Mouse (Mus musculus): ENCODE measurements around the gene Fam13c. TPM values are rescaled to one million over a fixed set of nuclear protein-coding genes. Genes with fewer than 3 reads are reported as not detected.

Fam13c gene
- total and polyA plus RNA-seq, 2 experiments: 0.02 to 0.09 TPM

DNA sequence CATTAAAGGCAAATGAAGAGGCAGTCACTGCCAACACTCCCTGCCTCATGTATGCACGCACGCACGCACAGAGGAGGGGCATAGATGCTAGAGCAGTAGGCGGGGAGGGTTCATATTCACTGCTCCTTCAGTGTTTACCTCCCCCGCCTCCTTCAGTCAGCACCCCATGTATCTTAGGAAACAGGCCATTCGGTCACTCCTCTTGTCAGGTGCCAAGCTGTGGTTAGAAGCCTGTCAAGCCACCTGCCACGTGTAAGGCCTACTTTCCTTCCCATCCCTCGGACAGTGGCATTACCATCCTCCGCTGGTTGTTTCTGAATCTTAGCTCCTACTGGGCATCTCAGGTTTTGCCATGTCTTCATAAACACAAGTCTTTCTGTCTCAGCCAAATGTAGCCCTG lies 99.0 kb downstream of the Fam13c start:
- no peak overlapping the region for H3K27ac ChIP-seq (replicated peaks; ENCODE audit: insufficient read depth, low read depth, low read length)
- no peaks in the 10 kb centered on the region for H3K36me3 ChIP-seq (ENCODE audit: control insufficient read depth, insufficient read depth, low read length)
- DNase-seq (ENCODE audit: extremely low read depth, low read depth, low spot score): no peak
- no peaks in the 10 kb centered on the region for H3K79me2 ChIP-seq (ENCODE audit: control insufficient read depth, insufficient read depth, low read length)
- no peak overlapping the region for H3K4me3 ChIP-seq (ENCODE audit: insufficient read depth, low read depth, low read length)
- no peaks in the 10 kb centered on the region for H3K27me3 ChIP-seq (ENCODE audit: control insufficient read depth, insufficient read depth, low read length)
- TF ChIP-seq CTCF (IDR thresholded peaks at IDR 0.05; ENCODE audit: low read depth, low read length): no peak
- no peak for TF ChIP-seq POLR2A (IDR thresholded peaks at IDR 0.05; ENCODE audit: extremely low read depth, insufficient read depth, low read length)
- 92% methylated on average over 9 of the region's 9 CpGs for WGBS
- H3K4me1 ChIP-seq (ENCODE audit: control insufficient read depth, insufficient read depth, low read length): no peaks in the 10 kb centered on the region
- H3K9ac ChIP-seq (ENCODE audit: low read depth, low read length): no peak overlapping the region

DNA sequence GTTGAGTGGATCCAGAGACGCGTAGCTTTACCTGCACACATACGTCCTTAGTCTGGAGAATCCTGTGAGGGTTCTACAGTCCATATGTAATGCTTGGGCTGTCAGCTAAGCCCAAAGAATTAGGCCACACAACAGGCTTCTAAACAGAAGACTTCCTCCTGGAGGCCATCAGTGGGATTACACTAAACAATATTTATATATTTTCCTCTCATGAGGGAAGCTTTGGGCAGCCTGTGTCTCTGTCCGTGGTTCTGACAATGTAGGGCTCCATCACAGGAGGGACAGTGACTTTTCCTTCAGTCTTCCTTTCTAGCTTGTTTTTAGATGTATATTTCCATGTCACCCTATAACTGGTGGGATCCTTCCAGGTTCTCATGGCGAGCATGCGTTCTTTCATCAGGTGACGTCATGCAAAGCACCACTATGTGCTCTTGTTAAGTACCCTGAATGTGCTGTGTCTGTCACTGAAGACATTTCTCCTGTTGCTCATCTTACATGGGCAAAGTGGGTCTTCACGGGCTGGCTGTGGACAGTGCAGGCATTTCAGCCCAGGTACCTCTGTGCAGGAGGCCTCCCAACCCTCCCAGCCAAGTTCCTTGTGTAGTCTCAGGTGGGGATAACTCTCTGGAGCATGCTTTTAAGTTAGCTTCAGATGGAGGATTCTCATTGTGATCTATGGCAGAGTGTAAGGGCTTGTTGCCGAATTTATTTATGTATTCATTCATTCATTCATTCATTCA lies 100.3 kb downstream of the Fam13c start:
- Histone ChIP-seq H3K36me3 (ENCODE audit: control insufficient read depth, insufficient read depth, low read length) (no peaks in the 10 kb centered on the region), H3K27me3 (ENCODE audit: control insufficient read depth, insufficient read depth, low read length) (no peaks in the 10 kb centered on the region), H3K4me1 (ENCODE audit: control insufficient read depth, insufficient read depth, low read length) (no peaks in the 10 kb centered on the region), H3K79me2 (ENCODE audit: control insufficient read depth, insufficient read depth, low read length) (no peaks in the 10 kb centered on the region), H3K4me3 (ENCODE audit: insufficient read depth, low read depth, low read length) (no peak overlapping the region), H3K27ac (replicated peaks; ENCODE audit: insufficient read depth, low read depth, low read length) (no peak overlapping the region), H3K9ac (ENCODE audit: low read depth, low read length) (no peak overlapping the region)
- DNase-seq (ENCODE audit: extremely low read depth, low read depth, low spot score): no peak
- WGBS: 83% methylated on average over 9 of the region's 9 CpGs
- TF ChIP-seq CTCF (IDR thresholded peaks at IDR 0.05; ENCODE audit: low read depth, low read length): no peak
- TF ChIP-seq POLR2A (IDR thresholded peaks at IDR 0.05; ENCODE audit: extremely low read depth, insufficient read depth, low read length): no peak

DNA sequence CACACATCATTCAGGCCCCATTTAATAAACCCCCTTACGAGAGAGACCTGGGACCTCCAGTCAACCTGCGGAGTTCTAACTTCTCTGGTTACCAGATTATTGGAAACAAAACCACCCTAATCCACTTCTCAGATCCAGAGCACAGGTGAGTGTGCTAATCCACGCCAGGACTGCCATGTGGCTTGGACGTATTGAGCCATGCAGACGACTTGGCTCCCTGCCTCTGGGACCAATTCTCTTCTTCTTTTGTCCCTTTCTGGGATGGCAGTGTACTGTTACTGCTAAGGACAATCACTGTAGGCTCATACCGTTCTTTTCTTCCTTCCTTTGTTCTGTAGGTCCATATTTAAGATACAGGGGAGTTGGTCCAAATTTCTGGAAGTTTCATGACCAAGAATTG lies 102.6 kb downstream of the Fam13c start:
- 80% methylated on average over 6 of the region's 6 CpGs for WGBS
- no peak overlapping the region for H3K4me3 ChIP-seq (ENCODE audit: insufficient read depth, low read depth, low read length)

DNA sequence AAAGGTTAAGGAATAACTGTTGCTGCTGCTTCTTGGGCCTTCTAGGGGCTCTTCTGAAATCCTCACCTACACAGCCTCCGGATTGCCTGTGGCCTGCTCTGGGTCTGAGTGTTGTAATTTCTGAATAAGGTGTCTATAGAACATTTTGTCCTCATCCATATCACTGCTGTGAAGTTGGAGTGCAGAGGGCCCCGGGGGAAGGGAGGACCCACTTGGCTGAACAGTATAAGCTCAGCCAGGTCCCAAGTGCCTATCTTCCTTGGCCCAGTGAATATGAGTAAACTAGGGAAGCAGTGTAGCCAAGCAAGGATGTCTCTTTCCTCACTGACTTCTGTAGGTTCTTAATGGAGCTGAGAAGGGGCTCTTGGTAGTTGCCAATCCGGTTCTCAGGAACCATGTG lies 112.2 kb downstream of the Fam13c start:
- H3K4me3 ChIP-seq (ENCODE audit: insufficient read depth, low read depth, low read length): no peak overlapping the region
- TF ChIP-seq CTCF (IDR thresholded peaks at IDR 0.05; ENCODE audit: low read depth, low read length) (no peak), POLR2A (IDR thresholded peaks at IDR 0.05; ENCODE audit: extremely low read depth, insufficient read depth, low read length) (no peak)
- no peaks in the 10 kb centered on the region for H3K4me1 ChIP-seq (ENCODE audit: control insufficient read depth, insufficient read depth, low read length)
- no peak overlapping the region for H3K27ac ChIP-seq (replicated peaks; ENCODE audit: insufficient read depth, low read depth, low read length)
- DNase-seq (ENCODE audit: extremely low read depth, low read depth, low spot score): no peak
- H3K9ac ChIP-seq (ENCODE audit: low read depth, low read length): no peak overlapping the region
- H3K27me3 ChIP-seq (ENCODE audit: control insufficient read depth, insufficient read depth, low read length): no peaks in the 10 kb centered on the region
- WGBS: 86% methylated on average over 3 of the region's 3 CpGs
- no peaks in the 10 kb centered on the region for H3K36me3 ChIP-seq (ENCODE audit: control insufficient read depth, insufficient read depth, low read length)
- H3K79me2 ChIP-seq (ENCODE audit: control insufficient read depth, insufficient read depth, low read length): no peaks in the 10 kb centered on the region

More for the DNA sequence above, 102.6 kb downstream of the Fam13c start:
- H3K27me3 ChIP-seq (ENCODE audit: control insufficient read depth, insufficient read depth, low read length): no peaks in the 10 kb centered on the region
- H3K36me3 ChIP-seq (ENCODE audit: control insufficient read depth, insufficient read depth, low read length): no peaks in the 10 kb centered on the region
- no peak for TF ChIP-seq POLR2A (IDR thresholded peaks at IDR 0.05; ENCODE audit: extremely low read depth, insufficient read depth, low read length)
- no peak for TF ChIP-seq CTCF (IDR thresholded peaks at IDR 0.05; ENCODE audit: low read depth, low read length)
- H3K79me2 ChIP-seq (ENCODE audit: control insufficient read depth, insufficient read depth, low read length): no peaks in the 10 kb centered on the region
- no peak overlapping the region for H3K27ac ChIP-seq (replicated peaks; ENCODE audit: insufficient read depth, low read depth, low read length)
- no peak overlapping the region for H3K9ac ChIP-seq (ENCODE audit: low read depth, low read length)
- H3K4me1 ChIP-seq (ENCODE audit: control insufficient read depth, insufficient read depth, low read length): no peaks in the 10 kb centered on the region
- no peak for DNase-seq (ENCODE audit: extremely low read depth, low read depth, low spot score)

DNA sequence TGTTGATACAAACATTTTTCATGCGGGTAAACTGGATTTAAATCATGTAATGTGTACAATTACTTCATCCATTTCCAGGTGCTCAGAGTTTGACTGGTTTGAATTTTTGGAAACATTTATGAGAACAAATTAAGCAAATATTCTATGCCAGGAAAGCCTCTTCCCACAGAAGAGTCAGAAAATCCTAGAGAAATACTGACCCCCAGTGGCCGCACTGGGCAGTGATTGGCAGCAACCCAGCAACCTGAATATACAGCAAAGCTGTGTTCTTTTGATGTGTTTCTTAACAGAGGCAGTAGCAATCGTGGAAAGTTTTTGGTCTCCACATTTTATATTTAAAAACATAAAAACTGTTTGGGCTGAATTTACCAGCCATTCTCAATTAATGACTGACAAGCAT lies 123.4 kb downstream of the Fam13c start:
- Histone ChIP-seq H3K27me3 (ENCODE audit: control insufficient read depth, insufficient read depth, low read length) (no peaks in the 10 kb centered on the region), H3K4me1 (ENCODE audit: control insufficient read depth, insufficient read depth, low read length) (no peaks in the 10 kb centered on the region), H3K27ac (replicated peaks; ENCODE audit: insufficient read depth, low read depth, low read length) (no peak overlapping the region), H3K79me2 (ENCODE audit: control insufficient read depth, insufficient read depth, low read length) (no peaks in the 10 kb centered on the region), H3K4me3 (ENCODE audit: insufficient read depth, low read depth, low read length) (no peak overlapping the region), H3K9ac (ENCODE audit: low read depth, low read length) (no peak overlapping the region), H3K36me3 (ENCODE audit: control insufficient read depth, insufficient read depth, low read length) (no peaks in the 10 kb centered on the region)
- no peak for TF ChIP-seq POLR2A (IDR thresholded peaks at IDR 0.05; ENCODE audit: extremely low read depth, insufficient read depth, low read length)
- TF ChIP-seq CTCF (IDR thresholded peaks at IDR 0.05; ENCODE audit: low read depth, low read length): peak; percentile 82
- 23% methylated on average over 3 of the region's 3 CpGs for WGBS
- peak; percentile 25 for DNase-seq (ENCODE audit: extremely low read depth, low read depth, low spot score)

DNA sequence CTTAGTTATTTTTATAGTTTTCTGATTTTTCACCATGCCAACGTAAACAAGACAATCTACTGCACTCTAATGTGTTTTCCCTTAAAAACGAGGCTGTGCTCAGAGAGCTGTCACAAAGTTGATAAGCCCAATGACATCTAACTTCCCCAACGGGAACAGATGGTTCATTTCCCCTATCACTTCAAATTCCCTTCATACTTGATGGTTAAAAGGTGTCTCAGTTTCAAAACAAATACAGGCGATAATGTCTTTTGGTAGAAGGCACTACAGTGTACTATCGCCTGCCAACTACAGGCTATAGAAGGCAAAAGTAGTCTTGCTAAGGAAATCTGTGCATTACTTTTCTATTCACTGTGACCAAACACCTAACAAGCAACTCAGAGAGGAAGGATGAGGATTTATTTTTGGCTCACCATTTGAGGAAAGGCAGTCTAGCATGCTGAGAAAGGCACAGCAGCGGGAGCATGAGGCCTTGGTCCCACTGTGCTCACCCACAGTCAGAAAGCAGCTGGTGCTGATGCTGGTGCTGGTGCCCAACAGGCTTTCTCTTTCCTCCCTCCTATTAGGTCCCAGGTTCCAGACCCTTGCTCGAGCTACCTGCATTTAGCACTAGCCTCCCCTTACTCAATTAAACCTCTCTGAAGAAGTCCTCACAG lies 141.4 kb downstream of the Fam13c start:
- WGBS: 53% methylated on average over 7 of the region's 7 CpGs
- DNase-seq (ENCODE audit: extremely low read depth, low read depth, low spot score): no peak
- no peak for TF ChIP-seq CTCF (IDR thresholded peaks at IDR 0.05; ENCODE audit: low read depth, low read length)
- no peak for TF ChIP-seq POLR2A (IDR thresholded peaks at IDR 0.05; ENCODE audit: extremely low read depth, insufficient read depth, low read length)
- Histone ChIP-seq H3K9ac (ENCODE audit: low read depth, low read length) (no peak overlapping the region), H3K4me3 (ENCODE audit: insufficient read depth, low read depth, low read length) (no peak overlapping the region), H3K4me1 (ENCODE audit: control insufficient read depth, insufficient read depth, low read length) (no peaks in the 10 kb centered on the region), H3K79me2 (ENCODE audit: control insufficient read depth, insufficient read depth, low read length) (no peaks in the 10 kb centered on the region), H3K36me3 (ENCODE audit: control insufficient read depth, insufficient read depth, low read length) (no peaks in the 10 kb centered on the region), H3K27me3 (ENCODE audit: control insufficient read depth, insufficient read depth, low read length) (no peaks in the 10 kb centered on the region), H3K27ac (replicated peaks; ENCODE audit: insufficient read depth, low read depth, low read length) (no peak overlapping the region)

Measured in liver, adult 2 months (tissue).